Mouse (Mus musculus): ENCODE measurements around the gene Tulp3. TPM values are rescaled to one million over a fixed set of nuclear protein-coding genes. Genes with fewer than 3 reads are reported as not detected.

Gene Tulp3
- polyA plus RNA-seq, 1 experiment from 2014 or later: 26.5 TPM

- ATAC-seq (replicated peaks; ENCODE audit: low FRiP score): peak; percentile 92
- H3K4me1 ChIP-seq: peaks cover 24% of the 10 kb centered on the region
- H3K9me3 ChIP-seq (replicated peaks): no peaks in the 10 kb centered on the region
- peak overlapping the region; percentile 63 for H3K4me2 ChIP-seq
- no peaks in the 10 kb centered on the region; the same call in 1 of the 2 replicates for H3K27me3 ChIP-seq
- peak overlapping the region; percentile 33; the same call in 1 of the 2 replicates for H3K27ac ChIP-seq
- peak overlapping the region; percentile 34 for H3K4me3 ChIP-seq (replicated peaks)
- H3K36me3 ChIP-seq: no peaks in the 10 kb centered on the region
- 5% methylated on average over 16 of the region's 16 CpGs for WGBS
- peak overlapping the region; percentile 29; the same call in 1 of the 2 replicates for H3K9ac ChIP-seq
Measured at GRCm38 (mm10) chr6:128285792-128286430, 69.7 kb downstream of the Tulp3 start.

DNA sequence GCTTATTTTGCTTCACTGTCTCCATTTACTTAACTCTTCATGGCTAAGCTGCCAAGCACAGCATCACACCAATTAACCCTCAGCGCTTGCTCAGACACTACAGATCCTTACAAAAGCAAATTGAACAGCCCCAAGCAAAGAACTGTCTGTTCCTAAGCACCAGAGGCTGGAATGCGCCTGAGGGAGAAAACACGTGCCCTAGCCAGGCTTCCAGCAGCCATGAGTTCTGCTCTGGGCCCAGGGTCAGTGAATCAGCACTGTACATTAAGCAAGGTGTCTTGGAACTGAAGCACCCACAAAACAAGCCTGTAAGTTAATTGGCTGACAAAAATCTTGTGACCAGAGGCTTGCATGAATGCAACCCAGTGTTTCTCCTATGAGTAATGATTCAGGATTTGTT, 73.5 kb downstream of the Tulp3 start:
- Histone ChIP-seq H3K36me3 (no peaks in the 10 kb centered on the region), H3K4me3 (replicated peaks) (no peak overlapping the region), H3K4me1 (peaks cover 44% of the 10 kb centered on the region), H3K4me2 (no peak overlapping the region), H3K27ac (no peak overlapping the region), H3K9me3 (replicated peaks) (no peaks in the 10 kb centered on the region), H3K27me3 (no peaks in the 10 kb centered on the region), H3K9ac (no peak overlapping the region)
- ATAC-seq (replicated peaks; ENCODE audit: low FRiP score): no peak
- WGBS: 69% methylated on average over 3 of the region's 3 CpGs

DNA sequence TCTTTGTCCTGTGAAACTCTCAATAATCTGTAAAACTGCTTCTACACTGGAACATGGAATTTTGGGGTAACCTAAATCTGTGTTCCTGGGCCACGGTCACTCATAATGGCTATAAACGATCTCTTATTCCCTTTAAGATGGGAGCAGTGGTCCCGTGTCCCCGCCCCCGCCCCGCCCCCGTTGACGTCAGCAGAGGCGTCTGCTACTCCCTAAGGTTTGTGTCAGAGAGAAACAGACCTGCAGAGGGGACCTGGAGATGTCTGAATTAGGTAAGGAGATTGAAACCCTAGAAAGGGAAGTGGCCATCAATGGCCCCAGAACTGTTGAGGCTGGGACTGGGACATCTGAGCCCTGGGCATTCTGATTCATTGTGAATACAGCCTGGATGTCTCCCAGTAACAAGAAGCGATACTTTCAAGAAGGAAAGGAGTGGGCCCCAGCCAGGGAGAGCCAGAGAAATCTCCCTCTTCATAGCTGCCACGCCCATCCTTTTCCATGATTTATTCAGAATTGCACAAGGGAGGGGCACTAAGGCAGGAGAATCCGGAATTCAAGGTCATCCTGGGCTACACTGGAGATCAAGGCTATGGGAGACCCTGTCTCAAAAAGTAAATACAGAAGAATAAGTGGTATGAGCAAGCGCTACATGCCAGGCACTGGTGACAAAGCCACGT, 75.0 kb downstream of the Tulp3 start:
- ATAC-seq (replicated peaks; ENCODE audit: low FRiP score): no peak
- Histone ChIP-seq H3K9ac (no peak overlapping the region), H3K4me2 (no peak overlapping the region), H3K27me3 (no peaks in the 10 kb centered on the region), H3K36me3 (no peaks in the 10 kb centered on the region), H3K9me3 (replicated peaks) (no peaks in the 10 kb centered on the region), H3K27ac (no peak overlapping the region), H3K4me3 (replicated peaks) (no peak overlapping the region), H3K4me1 (peaks cover 36% of the 10 kb centered on the region)
- 48% methylated on average over 14 of the region's 14 CpGs for WGBS

DNA sequence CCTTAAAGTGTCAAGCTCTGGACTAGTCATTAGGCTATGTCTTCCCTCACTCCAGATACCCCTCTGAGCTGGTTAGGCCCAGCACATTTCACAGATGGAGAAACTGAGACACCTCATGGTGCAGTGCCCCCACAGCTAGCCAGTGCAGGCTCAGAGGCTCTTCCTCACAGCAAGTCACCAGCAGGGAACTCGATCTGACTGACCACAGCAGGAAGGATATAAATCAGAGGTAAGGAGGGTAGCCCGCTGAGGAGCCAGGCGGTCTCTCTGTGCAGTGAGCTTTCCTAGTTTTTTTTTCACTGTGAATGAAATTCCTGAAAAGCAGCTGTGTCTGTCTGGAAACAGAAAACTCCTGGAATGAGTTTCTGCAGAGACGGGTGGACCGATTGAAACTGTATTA, 76.0 kb downstream of the Tulp3 start:
- peak; percentile 77 for ATAC-seq (replicated peaks; ENCODE audit: low FRiP score)
- H3K27ac ChIP-seq: no peak overlapping the region

DNA sequence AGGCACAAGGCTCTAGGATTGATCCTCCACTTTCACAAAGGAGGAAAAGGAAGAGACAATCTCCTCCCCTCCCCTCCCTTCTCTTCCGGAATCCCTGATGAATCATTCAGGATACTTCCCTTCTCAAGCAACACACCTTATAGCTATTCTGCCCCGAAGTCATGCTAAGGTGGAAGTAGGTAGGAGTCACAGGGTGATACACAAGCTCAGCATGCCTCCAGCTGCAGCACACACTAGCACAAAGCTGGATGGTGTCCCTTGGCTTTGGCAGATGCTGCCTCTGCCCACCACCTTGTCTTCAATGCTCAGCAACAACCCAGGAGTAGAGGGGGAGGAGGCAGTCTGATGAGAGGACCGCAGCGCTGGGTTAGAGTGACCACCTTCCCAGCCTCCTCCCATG, 76.6 kb downstream of the Tulp3 start:
- 54% methylated on average over 4 of the region's 4 CpGs for WGBS
- Histone ChIP-seq H3K36me3 (no peaks in the 10 kb centered on the region), H3K9me3 (replicated peaks) (no peaks in the 10 kb centered on the region), H3K4me3 (replicated peaks) (no peak overlapping the region), H3K27ac (no peak overlapping the region), H3K4me1 (peaks cover 27% of the 10 kb centered on the region), H3K27me3 (no peaks in the 10 kb centered on the region), H3K4me2 (no peak overlapping the region), H3K9ac (no peak overlapping the region)
- peak; percentile 2; the same call in 1 of the 2 replicates for ATAC-seq (replicated peaks; ENCODE audit: low FRiP score)

More for the DNA sequence above, 76.0 kb downstream of the Tulp3 start:
- Histone ChIP-seq H3K9ac (no peak overlapping the region), H3K9me3 (replicated peaks) (no peaks in the 10 kb centered on the region), H3K4me3 (replicated peaks) (no peak overlapping the region), H3K4me1 (peaks cover 28% of the 10 kb centered on the region), H3K36me3 (no peaks in the 10 kb centered on the region), H3K4me2 (no peak overlapping the region), H3K27me3 (no peaks in the 10 kb centered on the region)
- WGBS: 9% methylated on average over 5 of the region's 5 CpGs

DNA sequence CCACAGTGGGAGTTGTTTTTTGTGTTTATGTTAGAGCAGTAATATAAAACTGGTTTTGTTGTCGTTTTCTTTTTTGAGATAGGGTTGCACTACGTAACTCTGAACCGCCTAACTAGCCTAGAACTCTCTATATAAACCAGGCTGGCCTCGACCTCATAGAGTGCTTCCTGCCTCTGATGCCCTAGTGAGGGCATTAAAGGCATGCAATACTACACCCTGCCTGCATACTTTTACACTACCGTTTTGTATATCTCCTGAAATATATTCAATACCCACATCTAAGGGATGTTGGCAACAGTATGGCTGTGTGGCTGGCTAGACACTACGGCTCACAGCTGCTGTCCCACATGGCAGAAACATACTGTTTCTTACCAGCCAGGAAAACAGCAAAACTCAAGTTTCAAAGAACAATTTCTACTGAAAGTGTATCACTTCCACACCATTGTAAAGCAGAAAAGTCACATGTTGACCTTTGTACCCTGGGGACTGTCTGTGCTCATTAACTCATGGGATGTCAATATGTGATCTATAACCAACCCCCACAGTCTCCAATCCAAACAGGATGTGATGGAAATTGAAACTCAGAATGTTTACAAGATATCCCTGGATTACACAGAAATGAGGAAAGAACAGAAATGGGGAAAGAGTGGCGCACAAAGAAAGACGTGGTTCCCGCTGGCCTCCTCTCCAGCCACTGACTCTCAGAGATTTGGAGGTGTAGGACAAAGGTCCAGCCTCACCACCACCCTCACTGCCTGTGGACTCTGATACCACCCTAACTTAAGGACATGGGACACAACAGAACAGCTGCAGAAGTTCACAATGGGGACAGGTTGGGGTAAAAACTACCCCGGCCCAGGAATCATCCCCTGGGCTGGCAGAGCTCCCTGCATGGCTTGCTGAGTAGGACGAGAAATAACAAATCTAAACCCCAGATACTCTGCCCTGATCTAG, 78.2 kb downstream of the Tulp3 start:
- WGBS: 76% methylated on average over 11 of the region's 11 CpGs
- ATAC-seq (replicated peaks; ENCODE audit: low FRiP score): no peak

GRCm38 (mm10) chr6:128276349-128276748, 79.3 kb downstream of the Tulp3 start:
- Histone ChIP-seq H3K27me3 (no peaks in the 10 kb centered on the region), H3K4me2 (no peak overlapping the region), H3K27ac (no peak overlapping the region), H3K9me3 (replicated peaks) (no peaks in the 10 kb centered on the region), H3K36me3 (no peaks in the 10 kb centered on the region), H3K9ac (no peak overlapping the region), H3K4me3 (replicated peaks) (no peak overlapping the region), H3K4me1 (peaks cover 27% of the 10 kb centered on the region)
- 80% methylated on average over 6 of the region's 6 CpGs for WGBS
- no peak for ATAC-seq (replicated peaks; ENCODE audit: low FRiP score)

More for the DNA sequence above, 78.2 kb downstream of the Tulp3 start:
- Histone ChIP-seq H3K9ac (no peak overlapping the region), H3K27me3 (no peaks in the 10 kb centered on the region), H3K4me1 (peaks cover 27% of the 10 kb centered on the region), H3K4me3 (replicated peaks) (no peak overlapping the region), H3K9me3 (replicated peaks) (no peaks in the 10 kb centered on the region), H3K4me2 (no peak overlapping the region), H3K36me3 (no peaks in the 10 kb centered on the region), H3K27ac (no peak overlapping the region)

- no peaks in the 10 kb centered on the region for H3K9me3 ChIP-seq (replicated peaks)
- ATAC-seq (replicated peaks; ENCODE audit: low FRiP score): no peak; the same call in 1 of the 2 replicates
- no peaks in the 10 kb centered on the region for H3K36me3 ChIP-seq
- H3K27ac ChIP-seq: no peak overlapping the region
- peaks cover 22% of the 10 kb centered on the region for H3K4me1 ChIP-seq
- no peaks in the 10 kb centered on the region for H3K27me3 ChIP-seq
- H3K4me3 ChIP-seq (replicated peaks): no peak overlapping the region
- 72% methylated on average over 8 of the region's 8 CpGs for WGBS
- H3K4me2 ChIP-seq: no peak overlapping the region
- H3K9ac ChIP-seq: no peak overlapping the region
Measured at GRCm38 (mm10) chr6:128275506-128276064, 80.1 kb downstream of the Tulp3 start.

DNA sequence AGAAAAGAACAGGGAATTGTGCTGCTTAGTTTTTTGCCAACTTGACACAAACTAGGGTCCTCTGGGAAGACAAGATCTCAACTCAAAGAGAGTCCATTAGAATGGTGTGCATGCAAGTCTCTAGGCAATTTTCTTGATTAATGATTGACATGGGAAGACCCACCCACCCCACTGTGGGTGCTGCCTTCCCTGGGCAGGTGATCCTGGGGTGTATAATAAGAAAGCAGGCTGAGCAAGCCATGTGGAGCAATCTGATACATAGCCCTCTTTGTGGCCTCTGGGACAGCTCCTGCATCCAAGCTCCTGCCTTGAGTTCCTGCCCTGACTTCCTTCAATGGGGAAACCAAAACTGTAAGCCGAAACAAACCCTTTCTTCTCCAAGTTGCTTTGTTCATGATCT, 82.1 kb downstream of the Tulp3 start:
- no peak overlapping the region for H3K9ac ChIP-seq
- 81% methylated on average over 1 of the region's 1 CpGs for WGBS
- no peak overlapping the region for H3K27ac ChIP-seq
- no peaks in the 10 kb centered on the region for H3K36me3 ChIP-seq
- H3K9me3 ChIP-seq (replicated peaks): no peaks in the 10 kb centered on the region
- no peak overlapping the region for H3K4me3 ChIP-seq (replicated peaks)
- peaks cover 5% of the 10 kb centered on the region; the same call in 1 of the 2 replicates for H3K4me1 ChIP-seq
- ATAC-seq (replicated peaks; ENCODE audit: low FRiP score): no peak
- no peak overlapping the region for H3K4me2 ChIP-seq
- H3K27me3 ChIP-seq: no peaks in the 10 kb centered on the region

GRCm38 (mm10) chr6:128272754-128273153, 82.9 kb downstream of the Tulp3 start:
- ATAC-seq (replicated peaks; ENCODE audit: low FRiP score): no peak
- Histone ChIP-seq H3K9me3 (replicated peaks) (no peaks in the 10 kb centered on the region), H3K27ac (no peak overlapping the region), H3K4me1 (peaks cover 5% of the 10 kb centered on the region; the same call in 1 of the 2 replicates), H3K4me2 (no peak overlapping the region), H3K4me3 (replicated peaks) (no peak overlapping the region), H3K9ac (no peak overlapping the region), H3K36me3 (no peaks in the 10 kb centered on the region), H3K27me3 (no peaks in the 10 kb centered on the region)
- 96% methylated on average over 17 of the region's 17 CpGs for WGBS
